Comparison of ENCODE assay signal across 16 mouse cellular contexts in the genomic region with DNA sequence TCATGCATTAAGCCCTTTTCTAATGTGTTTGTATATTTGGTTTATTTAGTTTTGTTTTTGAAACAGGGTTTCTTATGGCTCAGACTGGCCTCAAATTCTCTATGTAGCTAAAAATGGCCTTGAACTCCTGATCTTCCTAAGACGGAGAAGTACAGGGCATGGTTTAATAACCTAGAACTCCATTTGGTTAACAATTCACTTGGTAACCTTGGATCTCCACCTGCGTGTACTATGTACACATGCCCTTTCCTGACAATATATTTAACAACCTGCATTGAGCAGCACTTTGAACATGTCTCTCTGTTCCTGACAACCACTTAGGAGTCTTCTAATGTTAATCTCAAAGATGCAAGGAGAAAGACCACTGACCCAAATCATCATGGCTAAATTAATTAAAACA.
"Had no signal": no experiment of that assay in that cellular context is flagged by ENCODE, and none has a peak within 500 bp of the region (broad histone marks: within the 10 kb centered on the region; RNA-seq: fewer than 3 reads in every experiment).

No protein-coding gene starts in this region.

- DNase-seq: kidney, adult 8-10 months; kidney, postnatal 10 days; kidney, postnatal 4 days; left cerebral cortex, postnatal 4 days; lung, adult 18-20 months; lung, postnatal 10 days; lung, postnatal 4 days; thymus, adult 18-20 months; thymus, postnatal 14 days; thymus, postnatal 4 days had no signal

- ATAC-seq: midbrain, embryonic 13.5 days; midbrain, embryonic 16.5 days had no signal

- H3K9me3 ChIP-seq: limb, embryonic 15.5 days had no signal

- H3K36me3 ChIP-seq: kidney, embryonic 15.5 days; limb, embryonic 12.5 days; limb, embryonic 15.5 days; lung, embryonic 15.5 days; midbrain, embryonic 13.5 days had no signal

- H3K4me2 ChIP-seq: kidney, embryonic 15.5 days; limb, embryonic 12.5 days; limb, embryonic 15.5 days; lung, embryonic 15.5 days; midbrain, embryonic 13.5 days had no signal

- H3K9ac ChIP-seq: kidney, embryonic 15.5 days; limb, embryonic 12.5 days; limb, embryonic 15.5 days; lung, embryonic 15.5 days; midbrain, embryonic 13.5 days had no signal

- H3K27me3 ChIP-seq: kidney, embryonic 15.5 days; limb, embryonic 12.5 days; limb, embryonic 15.5 days; lung, embryonic 15.5 days; midbrain, embryonic 13.5 days had no signal

- H3K27ac ChIP-seq: kidney, embryonic 15.5 days; limb, embryonic 12.5 days; limb, embryonic 15.5 days; lung, embryonic 15.5 days; midbrain, embryonic 13.5 days had no signal

- H3K4me3 ChIP-seq: kidney, embryonic 15.5 days; limb, embryonic 12.5 days; limb, embryonic 15.5 days; lung, embryonic 15.5 days; midbrain, embryonic 13.5 days had no signal
